Mouse (Mus musculus): ENCODE results near the gene Rab15.
"Not testable (repeated sequence)": the region's sequence is repeated elsewhere in the genome, so short reads cannot be mapped to it uniquely, and the experiment has no call there.

- not testable (repeated sequence) for TF ChIP-seq CTCF (IDR thresholded peaks at IDR 0.05; ENCODE audit: borderline replicate concordance, insufficient read depth, low read length); POLR2A (IDR thresholded peaks at IDR 0.05; ENCODE audit: low read depth, low read length)
Measured at GRCm38 (mm10) chr12:76792540-76792939, 30.2 kb downstream of the Rab15 start.

Data from embryonic fibroblast, embryonic 13.5 days (primary cell).